Mouse (Mus musculus): ENCODE measurements around the gene C8g. TPM values are rescaled to one million over a fixed set of nuclear protein-coding genes. Genes with fewer than 3 reads are reported as not detected.

Gene C8g
- polyA plus RNA-seq (2014; fragmentation: Nextera tagmentation; extraction: Ambion mirVana), result 4.4 and 5.1 TPM in 2 replicates

- no peak for ATAC-seq (ENCODE audit: insufficient read depth, low FRiP score, low TSS enrichment)
- WGBS, result 80% methylated on average over 20 of the region's 20 CpGs
- Histone ChIP-seq H3K36me3 (ENCODE audit: control insufficient read depth, insufficient read depth, low read length) (peaks cover 9% of the 10 kb centered on the region), H3K4me1 (ENCODE audit: control insufficient read depth, insufficient read depth, low read length) (peaks cover 8% of the 10 kb centered on the region; the same call in 1 of the 2 replicates), H3K27ac (ENCODE audit: low read depth, low read length) (no peak within 1 kb of the TSS), H3K27me3 (ENCODE audit: control insufficient read depth, insufficient read depth, low read length) (no peaks in the 10 kb centered on the region), H3K9me3 (ENCODE audit: control insufficient read depth, low read length) (no peaks in the 10 kb centered on the region), H3K4me3 (ENCODE audit: low read depth, low read length) (peak within 1 kb of the TSS; percentile 67), H3K9ac (ENCODE audit: low read length) (peak within 1 kb of the TSS; percentile 78), H3K4me2 (ENCODE audit: low read depth) (peak within 1 kb of the TSS; percentile 84)
- DNase-seq (ENCODE audit: low spot score), result no peak
These were observed at the start of gene C8g for GRCm38 (mm10) chr2:25501593-25502486. Gene C8g, minus strand, starts transcription at chr2:25501719.

GRCm38 (mm10) chr2:25551186-25551585, 49.7 kb upstream of the C8g start:
- Histone ChIP-seq H3K27ac (ENCODE audit: low read depth, low read length) (no peak overlapping the region), H3K9me3 (ENCODE audit: control insufficient read depth, low read length) (no peaks in the 10 kb centered on the region), H3K36me3 (ENCODE audit: control insufficient read depth, insufficient read depth, low read length) (no peaks in the 10 kb centered on the region), H3K9ac (ENCODE audit: low read length) (no peak overlapping the region), H3K27me3 (ENCODE audit: control insufficient read depth, insufficient read depth, low read length) (no peaks in the 10 kb centered on the region), H3K4me1 (ENCODE audit: control insufficient read depth, insufficient read depth, low read length) (no peaks in the 10 kb centered on the region; the same call in 1 of the 2 replicates), H3K4me2 (ENCODE audit: low read depth) (no peak overlapping the region), H3K4me3 (ENCODE audit: low read depth, low read length) (no peak overlapping the region)
- ATAC-seq (ENCODE audit: insufficient read depth, low FRiP score, low TSS enrichment) (no peak), DNase-seq (ENCODE audit: low spot score) (peak; percentile 48)
- 42% methylated on average over 5 of the region's 5 CpGs for WGBS

GRCm38 (mm10) chr2:25549021-25549991, 47.8 kb upstream of the C8g start:
- DNase-seq (ENCODE audit: low spot score), result no peak
- no peaks in the 10 kb centered on the region for H3K9me3 ChIP-seq (ENCODE audit: control insufficient read depth, low read length)
- no peaks in the 10 kb centered on the region for H3K27me3 ChIP-seq (ENCODE audit: control insufficient read depth, insufficient read depth, low read length)
- H3K9ac ChIP-seq (ENCODE audit: low read length), result no peak overlapping the region
- H3K27ac ChIP-seq (ENCODE audit: low read depth, low read length), result no peak overlapping the region
- no peaks in the 10 kb centered on the region for H3K36me3 ChIP-seq (ENCODE audit: control insufficient read depth, insufficient read depth, low read length)
- no peak overlapping the region for H3K4me2 ChIP-seq (ENCODE audit: low read depth)
- WGBS, result 80% methylated on average over 9 of the region's 9 CpGs
- H3K4me3 ChIP-seq (ENCODE audit: low read depth, low read length), result no peak overlapping the region
- ATAC-seq (ENCODE audit: insufficient read depth, low FRiP score, low TSS enrichment), result no peak
- H3K4me1 ChIP-seq (ENCODE audit: control insufficient read depth, insufficient read depth, low read length), result peaks cover 5% of the 10 kb centered on the region

- peak within 1 kb of the TSS; percentile 31; the same call in 1 of the 2 replicates for H3K27ac ChIP-seq (ENCODE audit: low read depth, low read length)
- 3% methylated on average over 48 of the region's 48 CpGs for WGBS
- H3K4me1 ChIP-seq (ENCODE audit: control insufficient read depth, insufficient read depth, low read length), result peaks cover 5% of the 10 kb centered on the region
- no peaks in the 10 kb centered on the region for H3K36me3 ChIP-seq (ENCODE audit: control insufficient read depth, insufficient read depth, low read length)
- H3K9me3 ChIP-seq (ENCODE audit: control insufficient read depth, low read length), result no peaks in the 10 kb centered on the region
- peak within 1 kb of the TSS; percentile 61 for H3K9ac ChIP-seq (ENCODE audit: low read length)
- DNase-seq (ENCODE audit: low spot score) (peak; percentile 99), ATAC-seq (ENCODE audit: insufficient read depth, low FRiP score, low TSS enrichment) (peak; percentile 97)
- H3K27me3 ChIP-seq (ENCODE audit: control insufficient read depth, insufficient read depth, low read length), result no peaks in the 10 kb centered on the region
- peak within 1 kb of the TSS; percentile 62 for H3K4me3 ChIP-seq (ENCODE audit: low read depth, low read length)
- H3K4me2 ChIP-seq (ENCODE audit: low read depth), result peak within 1 kb of the TSS; percentile 63
These were observed 45.4 kb upstream of the C8g start, which contains the start of gene Traf2 for GRCm38 (mm10) chr2:25546811-25547491. Gene Traf2, minus strand, starts transcription at chr2:25546940.

DNA sequence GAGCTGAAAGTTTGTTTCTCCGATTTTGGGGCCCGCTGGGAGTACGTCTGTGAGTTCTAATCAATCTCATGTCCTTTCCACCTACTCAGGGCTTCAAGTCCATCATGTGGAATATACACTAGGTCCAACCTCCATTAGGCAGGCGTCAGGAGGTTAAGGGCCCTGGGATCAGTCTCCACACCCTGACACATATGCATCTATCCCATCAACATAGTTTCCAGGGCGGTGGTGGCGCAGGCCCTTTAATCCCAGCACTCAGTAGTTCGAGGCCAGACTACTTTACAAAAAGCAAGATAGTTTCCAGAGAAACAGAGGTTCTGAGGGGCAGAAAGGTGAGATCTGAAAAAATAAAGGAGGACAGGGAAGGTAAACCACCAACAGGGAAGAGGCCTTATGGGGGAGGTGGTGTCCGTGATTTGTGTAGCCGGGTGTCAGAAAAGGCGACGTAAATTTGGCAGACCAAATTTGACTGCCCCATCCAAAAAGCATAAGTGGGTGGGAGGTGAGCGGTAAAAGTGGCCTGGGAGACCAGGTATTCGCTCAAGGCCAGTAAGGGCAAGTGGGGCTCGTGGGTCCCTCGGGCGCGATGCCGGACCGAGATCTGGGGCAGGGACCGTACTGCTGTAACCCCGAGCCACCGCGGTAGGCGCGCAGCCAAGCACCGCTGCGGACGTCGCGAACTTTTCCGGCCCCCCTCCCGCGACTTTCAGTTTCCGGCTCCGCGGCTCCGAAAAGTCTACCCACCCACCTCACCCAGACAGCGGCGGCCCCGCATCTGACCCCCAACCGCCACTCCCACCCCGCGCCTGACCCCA, 44.7 kb upstream of the C8g start:
- Histone ChIP-seq H3K27ac (ENCODE audit: low read depth, low read length) (peak overlapping the region; percentile 31; the same call in 1 of the 2 replicates), H3K27me3 (ENCODE audit: control insufficient read depth, insufficient read depth, low read length) (no peaks in the 10 kb centered on the region), H3K4me1 (ENCODE audit: control insufficient read depth, insufficient read depth, low read length) (peaks cover 5% of the 10 kb centered on the region), H3K4me3 (ENCODE audit: low read depth, low read length) (peak overlapping the region; percentile 62), H3K9me3 (ENCODE audit: control insufficient read depth, low read length) (no peaks in the 10 kb centered on the region), H3K9ac (ENCODE audit: low read length) (peak overlapping the region; percentile 61), H3K4me2 (ENCODE audit: low read depth) (peak overlapping the region; percentile 63), H3K36me3 (ENCODE audit: control insufficient read depth, insufficient read depth, low read length) (no peaks in the 10 kb centered on the region)
- WGBS, result 10% methylated on average over 36 of the region's 43 CpGs
- DNase-seq (ENCODE audit: low spot score) (no peak), ATAC-seq (ENCODE audit: insufficient read depth, low FRiP score, low TSS enrichment) (peak; percentile 64)

- no peak for DNase-seq (ENCODE audit: low spot score)
- WGBS, result 82% methylated on average over 10 of the region's 10 CpGs
- Histone ChIP-seq H3K9me3 (ENCODE audit: control insufficient read depth, low read length) (no peaks in the 10 kb centered on the region), H3K4me1 (ENCODE audit: control insufficient read depth, insufficient read depth, low read length) (peaks cover 5% of the 10 kb centered on the region), H3K4me3 (ENCODE audit: low read depth, low read length) (no peak overlapping the region), H3K4me2 (ENCODE audit: low read depth) (no peak overlapping the region), H3K9ac (ENCODE audit: low read length) (no peak overlapping the region), H3K27ac (ENCODE audit: low read depth, low read length) (no peak overlapping the region), H3K36me3 (ENCODE audit: control insufficient read depth, insufficient read depth, low read length) (no peaks in the 10 kb centered on the region), H3K27me3 (ENCODE audit: control insufficient read depth, insufficient read depth, low read length) (no peaks in the 10 kb centered on the region)
- ATAC-seq (ENCODE audit: insufficient read depth, low FRiP score, low TSS enrichment), result no peak
These were observed 40.3 kb upstream of the C8g start for GRCm38 (mm10) chr2:25541644-25542367.

GRCm38 (mm10) chr2:25540541-25540948, 39.0 kb upstream of the C8g start:
- Histone ChIP-seq H3K4me2 (ENCODE audit: low read depth) (no peak overlapping the region), H3K36me3 (ENCODE audit: control insufficient read depth, insufficient read depth, low read length) (no peaks in the 10 kb centered on the region)

More at GRCm38 (mm10) chr2:25540541-25540948, 39.0 kb upstream of the C8g start:
- H3K4me3 ChIP-seq (ENCODE audit: low read depth, low read length), result no peak overlapping the region
- no peak overlapping the region for H3K27ac ChIP-seq (ENCODE audit: low read depth, low read length)
- ATAC-seq (ENCODE audit: insufficient read depth, low FRiP score, low TSS enrichment), result no peak
- no peak for DNase-seq (ENCODE audit: low spot score)
- H3K27me3 ChIP-seq (ENCODE audit: control insufficient read depth, insufficient read depth, low read length), result no peaks in the 10 kb centered on the region
- H3K9ac ChIP-seq (ENCODE audit: low read length), result no peak overlapping the region
- WGBS, result 93% methylated on average over 4 of the region's 4 CpGs
- no peaks in the 10 kb centered on the region for H3K9me3 ChIP-seq (ENCODE audit: control insufficient read depth, low read length)
- H3K4me1 ChIP-seq (ENCODE audit: control insufficient read depth, insufficient read depth, low read length), result no peaks in the 10 kb centered on the region

Measured in neural tube, embryonic 11.5 days (tissue).